In genomic region chr13:73310183-73310929, GRCm38 (mm10) we compare ENCODE assay signal across 8 mouse cellular contexts. TPM values are rescaled to one million over a fixed set of nuclear protein-coding genes. Genes with fewer than 3 reads are reported as not detected.
DNase-seq lines count a peak whose midpoint lies in the region; ATAC-seq lines count a peak whose summit lies in the region.

No protein-coding gene starts in this region.

- H3K9ac ChIP-seq in midbrain, embryonic 15.5 days, result no peak overlapping the region

- H3K27me3 ChIP-seq in midbrain, embryonic 15.5 days (replicated peaks), result peaks cover 3% of the 10 kb centered on the region

- intact Hi-C loops in left cerebral cortex, postnatal 14 days (cut with DNase I), result no loop called here
- intact Hi-C loops in heart, postnatal 10 days (cut with DNase I), result loop anchor here (1.0 to 5.0 kb wide), 4 partner anchors 42 to 222 kb away; partner anchors contain the start of gene Irx4

- ATAC-seq in midbrain, embryonic 15.5 days (replicated peaks), result 0 out of 2 replicates have a peak, but pooled peaks have one; percentile 27

- no peak overlapping the region for H3K27ac ChIP-seq in midbrain, embryonic 15.5 days

- no peak overlapping the region for H3K4me2 ChIP-seq in midbrain, embryonic 15.5 days

- DNase-seq in left cerebral cortex, postnatal 14 days (ENCODE audit: low spot score in 2 of 2), result peak; percentile 19 to 26
- no peak for DNase-seq in left cerebral cortex, adult 11 months (ENCODE audit: low spot score)
- peak; percentile 23 for DNase-seq in MN1 (ENCODE audit: low spot score)
- DNase-seq in embryo, embryonic 11 days, result peak; percentile 78
- DNase-seq in heart, postnatal 10 days, result peak; percentile 70 to 77
- DNase-seq in kidney, postnatal 36 days, result peak; percentile 51 to 83
- peak; percentile 32 for DNase-seq in yolk sac, embryonic 10.5 days (ENCODE audit: low spot score)

- 15% methylated on average over 8 of the region's 8 CpGs for WGBS in midbrain, embryonic 15.5 days

- no peaks in the 10 kb centered on the region for H3K36me3 ChIP-seq in midbrain, embryonic 15.5 days (replicated peaks)

- no peaks in the 10 kb centered on the region for H3K9me3 ChIP-seq in midbrain, embryonic 15.5 days

- peaks cover 12% of the 10 kb centered on the region for H3K4me1 ChIP-seq in midbrain, embryonic 15.5 days

- no peak overlapping the region for H3K4me3 ChIP-seq in midbrain, embryonic 15.5 days

RNA-seq across cellular contexts. Expression of gene Mrpl36, which starts 18.0 kb away (rescaled TPM):
- 10 to 100 TPM; 36.4 to 38.6 TPM for total RNA-seq in left cerebral cortex, postnatal 14 days (2021)
- total RNA-seq in heart, postnatal 10 days (2021), result 10 to 100 TPM; 43.0 to 46.9 TPM
- polyA plus RNA-seq in midbrain, embryonic 15.5 days (2015; fragmentation: Nextera tagmentation; extraction: Ambion mirVana), result 74.3 and 78.9 TPM in 2 replicates

RNA-seq across cellular contexts. Expression of gene Ndufs6, which starts 18.0 kb away (rescaled TPM):
- total RNA-seq in left cerebral cortex, postnatal 14 days (2021), result 100 to 1,000 TPM; 182 to 189 TPM
- 100 to 1,000 TPM; 859 to 902 TPM for total RNA-seq in heart, postnatal 10 days (2021)
- polyA plus RNA-seq in midbrain, embryonic 15.5 days (2015; fragmentation: Nextera tagmentation; extraction: Ambion mirVana), result 390 and 410 TPM in 2 replicates

RNA-seq across cellular contexts. Expression of gene Irx4, which starts 50.1 kb away (rescaled TPM):
- total RNA-seq in left cerebral cortex, postnatal 14 days (2021), result not detected
- 10 to 100 TPM; 27.6 to 49.8 TPM for total RNA-seq in heart, postnatal 10 days (2021)
- 0.96 and 1.7 TPM in 2 replicates for polyA plus RNA-seq in midbrain, embryonic 15.5 days (2015; fragmentation: Nextera tagmentation; extraction: Ambion mirVana)

Comparison
In these comparisons a context has a peak if more than half of its experiments do, and no peak if none do; other contexts are left out.
1. RNA of gene Ndufs6, which starts 18.0 kb away (total RNA-seq): 859 to 902 TPM in heart, postnatal 10 days; 182 to 189 TPM in left cerebral cortex, postnatal 14 days; every median in the first group is over 4 times any median in the second.
2. RNA of gene Irx4, which starts 50.1 kb away (total RNA-seq): 27.6 to 49.8 TPM in heart, postnatal 10 days; not detected in left cerebral cortex, postnatal 14 days; every median in the first group is over 10 times any median in the second.